Mouse (Mus musculus): Measurements from ENCODE around the gene Ctnna3. TPM values are rescaled to one million over a fixed set of nuclear protein-coding genes. Genes with fewer than 3 reads are reported as not detected.

Gene Ctnna3
- total and polyA plus RNA-seq, 3 experiments, result not detected

DNA sequence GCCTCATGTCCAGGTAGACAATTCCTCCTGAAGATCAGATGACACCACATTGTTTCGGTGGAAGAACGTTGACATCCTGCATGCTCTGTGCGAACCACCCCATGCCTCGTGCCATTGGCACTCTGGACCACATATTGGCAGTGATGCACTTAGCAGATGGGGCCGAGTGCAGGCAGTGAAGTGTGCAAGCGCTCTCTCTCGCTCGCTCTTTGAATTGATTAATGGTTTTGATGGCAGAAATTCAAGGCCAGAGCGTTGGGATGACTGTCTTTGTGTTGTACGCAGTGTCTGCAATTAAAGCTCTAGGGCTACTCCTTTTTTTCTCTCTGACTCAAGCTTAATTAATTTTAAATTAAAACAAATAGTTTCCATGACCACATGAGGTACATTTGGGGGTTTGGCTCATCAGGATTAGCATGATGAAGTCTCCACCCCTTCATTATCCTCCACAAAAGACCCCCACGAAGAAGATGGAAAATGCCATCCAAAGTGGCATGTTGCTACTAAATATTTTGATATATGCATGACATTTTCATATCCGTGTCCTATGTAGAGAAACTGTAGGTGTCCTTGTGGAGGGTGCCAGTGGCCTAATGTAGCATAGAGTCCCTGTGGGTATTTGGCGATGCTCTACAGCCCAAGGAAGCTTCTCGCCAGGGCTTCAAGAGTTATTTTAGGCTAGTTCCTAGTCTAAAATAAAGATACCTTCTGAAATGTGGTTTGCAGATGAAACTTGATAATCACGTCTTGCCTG lies 700.7 kb downstream of the Ctnna3 start:
- Histone ChIP-seq H3K27ac (ENCODE audit: control insufficient read depth, low read depth, low read length) (no peak overlapping the region), H3K9ac (ENCODE audit: control insufficient read depth, low read depth, low read length, poor library complexity, severe bottlenecking) (no peak overlapping the region), H3K4me3 (ENCODE audit: control insufficient read depth in 1 of 2, insufficient read depth in 1 of 2, low read depth in 2 of 2, low read length in 2 of 2) (no peak overlapping the region), H3K4me1 (ENCODE audit: control insufficient read depth in 1 of 2, insufficient read depth in 2 of 2, low read length in 2 of 2) (no peaks in the 10 kb centered on the region), H3K9me3 (replicated peaks; ENCODE audit: insufficient read depth, low read length) (no peaks in the 10 kb centered on the region), H3K27me3 (ENCODE audit: control insufficient read depth in 1 of 2, insufficient read depth in 2 of 2, low read length in 2 of 2) (no peaks in the 10 kb centered on the region), H3K79me2 (ENCODE audit: control insufficient read depth, insufficient read depth, low read length, poor library complexity) (no peaks in the 10 kb centered on the region), H3K36me3 (ENCODE audit: control insufficient read depth in 1 of 2, insufficient read depth in 2 of 2, low read length in 2 of 2) (no peaks in the 10 kb centered on the region)
- no peak for TF ChIP-seq CHD1 (IDR thresholded peaks at IDR 0.05; ENCODE audit: low read depth, low read length)
- TF ChIP-seq MAFK (IDR thresholded peaks at IDR 0.05; ENCODE audit: borderline replicate concordance, low read depth, low read length), result no peak
- TF ChIP-seq POLR2AphosphoS2 (IDR thresholded peaks at IDR 0.05; ENCODE audit: low read length), result no peak
- TF ChIP-seq POLR2AphosphoS5 (IDR thresholded peaks at IDR 0.05; ENCODE audit: borderline replicate concordance, low read depth, low read length), result no peak
- TF ChIP-seq CHD2 (IDR thresholded peaks at IDR 0.05; ENCODE audit: low read length), result no peak
- TF ChIP-seq MXI1 (IDR thresholded peaks at IDR 0.05; ENCODE audit: low read depth, low read length), result no peak
- TF ChIP-seq TAL1 (IDR thresholded peaks at IDR 0.05; ENCODE audit: low read length), result no peak
- TF ChIP-seq ETS1 (IDR thresholded peaks at IDR 0.05; ENCODE audit: low read depth, low read length), result no peak
- DNase-seq (ENCODE audit: low read depth, low spot score), result no peak

DNA sequence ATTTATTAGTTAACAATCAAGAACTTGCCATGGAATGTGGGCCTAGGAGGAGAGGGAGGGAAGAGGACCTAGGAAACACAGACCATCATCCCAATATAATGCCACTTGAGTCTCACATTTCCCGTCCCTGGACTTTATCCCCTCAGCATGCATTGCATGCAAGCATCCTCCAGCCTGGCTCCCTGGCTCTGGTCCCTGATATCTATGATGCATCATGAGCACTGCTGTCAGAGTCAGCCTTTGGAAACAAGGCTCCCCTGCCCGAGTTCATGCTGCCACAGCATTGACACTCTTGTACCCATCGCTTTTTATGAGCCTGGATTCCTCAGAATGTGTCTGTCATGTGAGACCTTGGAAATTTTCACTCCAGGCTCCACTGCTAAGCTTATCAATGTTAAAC lies 703.6 kb downstream of the Ctnna3 start:
- no peak overlapping the region for H3K27ac ChIP-seq (ENCODE audit: control insufficient read depth, low read depth, low read length)
- TF ChIP-seq POLR2A (IDR thresholded peaks at IDR 0.05; ENCODE audit: control insufficient read depth in 1 of 2, insufficient read depth in 1 of 2, low read depth in 1 of 2, low read length in 2 of 2, poor library complexity in 1 of 2) (no peak), MAZ (IDR thresholded peaks at IDR 0.05; ENCODE audit: low read depth, low read length) (no peak), USF1 (IDR thresholded peaks at IDR 0.05; ENCODE audit: low read depth, low read length) (no peak), ZC3H11A (IDR thresholded peaks at IDR 0.05; ENCODE audit: low read depth, low read length) (no peak), UBTF (IDR thresholded peaks at IDR 0.05; ENCODE audit: borderline replicate concordance, insufficient read depth, low read depth, low read length) (no peak), TCF12 (IDR thresholded peaks at IDR 0.05; ENCODE audit: low read depth, low read length) (no peak), E2F4 (IDR thresholded peaks at IDR 0.05; ENCODE audit: borderline replicate concordance, low read depth, low read length) (no peak), ELF1 (IDR thresholded peaks at IDR 0.05; ENCODE audit: low read depth, low read length) (no peak), NELFE (IDR thresholded peaks at IDR 0.05; ENCODE audit: low read depth, low read length) (no peak), POLR2AphosphoS2 (IDR thresholded peaks at IDR 0.05; ENCODE audit: low read length) (no peak)
- no peak for DNase-seq (ENCODE audit: low read depth, low spot score)
- H3K4me3 ChIP-seq (ENCODE audit: control insufficient read depth in 1 of 2, insufficient read depth in 1 of 2, low read depth in 2 of 2, low read length in 2 of 2), result no peak overlapping the region
- no peak overlapping the region for H3K9ac ChIP-seq (ENCODE audit: control insufficient read depth, low read depth, low read length, poor library complexity, severe bottlenecking)
- no peaks in the 10 kb centered on the region for H3K79me2 ChIP-seq (ENCODE audit: control insufficient read depth, insufficient read depth, low read length, poor library complexity)
- no peaks in the 10 kb centered on the region for H3K36me3 ChIP-seq (ENCODE audit: control insufficient read depth in 1 of 2, insufficient read depth in 2 of 2, low read length in 2 of 2)
- H3K4me1 ChIP-seq (ENCODE audit: control insufficient read depth in 1 of 2, insufficient read depth in 2 of 2, low read length in 2 of 2), result no peaks in the 10 kb centered on the region
- no peaks in the 10 kb centered on the region for H3K9me3 ChIP-seq (replicated peaks; ENCODE audit: insufficient read depth, low read length)
- no peaks in the 10 kb centered on the region for H3K27me3 ChIP-seq (ENCODE audit: control insufficient read depth in 1 of 2, insufficient read depth in 2 of 2, low read length in 2 of 2)
